Mouse (Mus musculus) MEL (cell line): ENCODE data around the gene Tnni2.

Experiments used
- CTCF ChIP-seq, 3 experiments: IDR thresholded peaks in 2 of 3; conservative IDR thresholded peaks in 1 of 3; 2 replicates each; pipeline ENCODE4 v1.5.1; 2011 to 2012; ENCODE audit warnings: low read length in 3 of 3, low read depth in 2 of 3, mild to moderate bottlenecking in 2 of 3, improper control_type of control experiment in 1 of 3, inconsistent platforms in 1 of 3, mixed read lengths in 1 of 3, moderate library complexity in 1 of 3; ENCODE audit not compliant: control insufficient read depth in 1 of 3, insufficient read depth in 1 of 3, poor library complexity in 1 of 3, severe bottlenecking in 1 of 3
- MXI1 ChIP-seq: IDR thresholded peaks from 2 replicates; pipeline ENCODE4 v1.6.1; 2011; ENCODE audit warnings: mild to moderate bottlenecking, low read depth, low read length, improper control_type of control experiment
- POLR2A ChIP-seq, 2 experiments: IDR thresholded peaks; 2 replicates each; pipeline ENCODE4 v1.6.1; 2011 to 2012; ENCODE audit warnings: low read length in 2 of 2, mild to moderate bottlenecking in 2 of 2, control low read depth in 1 of 2, improper control_type of control experiment in 1 of 2, low read depth in 1 of 2, moderate library complexity in 1 of 2; ENCODE audit not compliant: control insufficient read depth in 1 of 2, insufficient read depth in 1 of 2, poor library complexity in 1 of 2

GRCm38 (mm10) chr7:142458026-142458425 lies 16.4 kb downstream of the Tnni2 start:
- no peak for TF ChIP-seq CTCF (IDR thresholded peaks at IDR 0.05 in 2 of 3, conservative IDR thresholded peaks at IDR 0.05 in 1 of 3; ENCODE audit: control insufficient read depth in 1 of 3, insufficient read depth in 1 of 3, low read depth in 2 of 3, low read length in 3 of 3, poor library complexity in 1 of 3, severe bottlenecking in 1 of 3)
- TF ChIP-seq POLR2A (IDR thresholded peaks at IDR 0.05; ENCODE audit: control insufficient read depth in 1 of 2, insufficient read depth in 1 of 2, low read depth in 1 of 2, low read length in 2 of 2, poor library complexity in 1 of 2): no peak
- TF ChIP-seq MXI1: no peak
